Mouse (Mus musculus) skeletal muscle tissue, adult 2 months (tissue): ENCODE results near the gene Hist2h3b.

Source experiments
- DNase-seq: peaks from one replicate; pipeline ENCODE4 v3.0.0-alpha.2; 2012; ENCODE audit warnings: low read depth, low spot score

Hist2h3b gene

DNA sequence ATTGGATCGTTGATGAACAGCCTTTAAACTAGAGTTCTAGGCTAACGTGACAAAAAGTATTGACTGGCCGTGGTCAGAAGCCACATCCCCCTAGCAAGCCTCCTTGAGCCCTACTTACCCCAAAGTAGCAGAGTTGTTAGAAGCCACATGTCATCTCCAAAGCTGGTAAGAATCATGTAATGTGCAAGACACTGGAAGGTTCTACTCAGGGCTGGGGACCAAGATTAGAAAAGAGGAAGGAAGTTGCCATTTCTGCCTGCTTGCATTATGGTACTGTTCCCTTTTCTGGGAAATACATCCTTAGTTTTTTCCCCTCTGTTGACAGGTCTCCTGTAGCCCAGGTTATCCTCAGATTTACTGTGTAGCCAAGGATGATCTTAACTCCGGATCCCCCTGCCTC lies 25.3 kb downstream of the Hist2h3b start, which contains the start of gene Fcgr1:
Fcgr1 (minus strand) TSS at position 183 of the 400 bp plus-strand sequence.
- no peak for DNase-seq

DNA sequence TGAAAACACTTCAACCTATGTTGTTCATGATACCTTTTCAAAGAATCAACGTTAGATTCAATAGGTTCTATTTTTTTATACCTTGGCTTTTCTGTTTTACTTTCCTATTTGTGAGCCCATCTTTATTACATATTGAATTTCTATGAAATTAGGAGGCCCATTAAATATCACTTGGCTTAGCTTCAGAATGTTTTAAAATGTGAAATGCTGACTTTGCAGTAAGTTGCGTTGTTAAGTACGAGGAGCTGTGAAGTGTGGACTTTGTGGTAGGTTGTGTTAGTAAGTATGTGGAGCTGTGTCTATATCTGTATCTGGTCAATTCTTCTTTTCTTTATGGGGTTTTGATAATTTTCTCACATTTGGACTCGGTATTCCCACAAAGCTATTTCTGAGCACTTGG lies 29.9 kb downstream of the Hist2h3b start:
- DNase-seq = no peak

DNA sequence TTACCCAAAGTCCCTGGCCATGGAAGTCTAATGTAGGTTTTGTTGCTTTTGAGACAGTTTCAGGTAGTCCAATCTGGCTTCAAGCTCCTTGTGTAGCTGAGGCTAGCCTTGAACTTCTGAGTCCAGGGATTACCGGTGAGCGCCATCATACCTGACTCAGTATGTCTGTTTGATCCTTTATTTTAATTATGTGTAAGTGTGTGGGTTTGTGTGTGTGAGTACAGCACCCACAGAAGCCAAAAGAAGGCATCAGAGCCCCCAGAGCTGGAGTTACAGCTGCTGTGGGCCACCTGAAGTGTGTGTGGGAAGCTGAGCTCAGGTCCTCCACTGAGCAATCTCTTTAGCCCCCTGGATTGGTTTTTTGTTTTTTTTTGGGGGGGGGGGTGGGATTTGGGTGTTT lies 31.1 kb downstream of the Hist2h3b start:
- DNase-seq = no peak

DNA sequence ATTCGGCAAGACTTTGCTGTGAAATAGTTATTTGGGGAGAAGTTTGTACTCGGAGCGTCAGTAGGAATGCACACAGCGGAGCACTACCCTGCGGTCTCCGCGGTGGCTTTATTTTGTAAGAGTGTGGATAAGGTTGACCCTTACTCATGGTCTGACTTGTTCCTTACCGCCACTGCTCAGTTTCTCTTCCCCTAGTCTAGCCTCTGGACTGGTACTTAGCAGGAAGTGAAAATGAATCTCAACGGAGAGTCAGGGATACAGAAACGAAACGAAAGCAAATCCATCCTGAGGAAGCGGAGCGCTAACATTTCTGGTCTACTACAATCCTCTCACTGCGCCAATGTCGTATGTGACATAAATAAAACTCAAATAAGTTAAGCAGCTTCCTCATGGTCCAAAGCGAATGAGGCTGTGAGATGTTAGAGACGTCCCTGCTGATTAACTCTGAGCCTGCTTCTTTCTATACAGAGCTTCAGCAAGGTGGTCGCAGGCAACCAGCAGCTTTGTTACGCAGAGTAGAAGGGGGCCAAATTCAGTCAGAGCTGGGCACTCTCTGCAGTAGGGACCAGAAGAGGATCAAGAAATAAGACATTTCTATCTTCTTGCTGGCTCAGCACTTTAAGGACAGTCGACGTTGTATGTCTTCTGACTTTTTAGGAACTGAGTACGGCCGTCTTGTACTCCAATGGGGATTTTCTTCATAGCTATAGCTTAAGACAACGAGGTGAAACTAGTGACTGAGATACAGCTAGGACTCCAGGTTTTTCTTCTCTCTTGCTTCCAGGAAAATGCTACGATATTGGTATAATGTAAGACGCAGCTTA lies 32.5 kb downstream of the Hist2h3b start:
- DNase-seq = peak; percentile 22

DNA sequence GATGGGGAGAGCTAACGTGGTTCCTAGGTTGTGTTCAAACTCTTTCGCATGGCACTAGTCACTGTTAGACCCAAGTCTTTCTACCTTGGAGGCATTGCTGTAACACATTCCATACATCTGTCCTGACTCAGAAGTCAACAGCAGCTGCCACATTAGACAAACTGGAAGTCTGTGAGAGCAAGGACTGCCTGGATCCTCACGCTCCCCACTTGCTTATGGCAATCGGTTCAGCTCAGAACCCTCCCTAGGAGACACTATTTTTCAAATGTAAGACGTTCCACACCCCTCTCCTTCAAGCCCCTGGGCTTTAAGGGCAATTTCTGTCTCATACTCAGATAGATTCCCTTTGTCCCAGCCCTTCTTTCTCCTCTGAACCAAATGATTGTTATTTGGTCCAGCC lies 33.6 kb downstream of the Hist2h3b start:
- no peak for DNase-seq

DNA sequence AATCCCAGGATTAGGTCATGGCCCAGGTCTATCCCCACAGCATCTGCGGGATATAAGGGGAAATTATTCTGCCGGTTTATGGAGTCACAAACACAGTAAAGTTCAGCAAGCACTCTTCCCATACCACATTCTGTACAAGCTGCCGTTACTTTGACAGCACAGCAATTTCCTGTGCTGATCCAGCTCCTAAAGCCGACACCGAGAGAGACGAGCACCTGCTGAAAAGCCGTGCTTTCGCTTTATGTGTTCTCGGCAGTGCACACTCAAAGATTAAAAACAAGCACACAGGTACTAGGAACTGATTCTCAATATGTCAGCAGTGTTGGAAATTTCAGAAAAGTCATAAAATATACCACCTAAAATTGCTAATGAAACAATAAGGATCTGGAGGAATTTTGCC lies 38.1 kb downstream of the Hist2h3b start:
- no peak for DNase-seq

DNA sequence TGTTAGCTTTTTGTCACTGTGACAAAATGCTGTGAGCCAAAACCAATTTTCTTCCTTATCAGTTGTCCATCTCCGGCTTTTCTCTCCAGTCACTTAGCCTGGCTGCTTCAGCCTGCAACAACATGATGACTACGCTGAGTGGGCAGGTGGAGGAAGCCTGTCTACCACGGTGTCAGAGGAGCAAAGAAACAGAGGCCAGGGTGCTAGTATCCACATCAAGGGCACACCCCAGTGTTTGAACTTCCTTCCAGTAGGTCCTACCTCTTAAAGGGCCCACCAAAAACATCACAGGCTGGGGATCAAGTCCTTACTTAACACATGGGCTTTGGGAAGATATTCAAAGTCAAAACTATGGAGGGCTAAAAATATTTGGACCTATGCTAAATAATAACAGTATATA lies 41.0 kb downstream of the Hist2h3b start:
- no peak for DNase-seq

DNA sequence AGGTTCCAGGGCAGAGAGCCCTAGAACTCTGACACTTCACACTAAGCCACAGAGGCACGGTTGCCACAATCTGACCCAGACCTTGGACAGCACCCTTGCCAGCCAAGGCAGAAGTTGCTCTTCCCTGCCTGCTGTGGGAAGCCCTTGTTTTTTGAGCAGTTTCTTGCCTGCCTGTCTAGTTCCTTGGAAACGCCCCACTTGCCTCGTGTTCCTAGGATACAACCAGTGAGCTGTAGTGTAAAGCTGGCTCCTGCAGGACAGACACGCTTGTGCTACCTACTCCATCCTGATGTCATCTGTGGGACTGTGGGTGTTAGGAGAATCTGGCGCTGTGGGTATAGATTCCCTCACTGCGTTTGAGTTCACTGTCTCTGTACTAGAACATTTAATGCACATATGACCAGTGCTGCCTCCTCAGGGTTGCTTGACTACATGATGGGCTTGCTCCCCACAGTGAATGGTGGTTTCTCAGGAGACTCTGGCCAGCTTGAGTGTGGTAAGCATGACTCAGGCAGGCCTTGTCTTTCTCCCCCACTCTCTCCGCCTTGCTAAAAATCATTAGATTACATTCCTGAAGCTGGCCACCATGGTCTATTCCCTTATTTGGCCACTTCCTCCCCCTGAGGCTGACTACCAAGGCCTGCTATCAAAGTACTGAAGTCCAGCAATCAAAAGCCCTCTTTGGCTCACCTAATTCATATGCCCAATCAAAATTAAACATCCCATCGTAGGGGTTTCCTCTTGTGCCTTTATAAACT lies 44.1 kb downstream of the Hist2h3b start:
- DNase-seq = no peak
